Mouse (Mus musculus) thymus, adult 18-20 months (tissue): Measurements from ENCODE around the gene Rbpjl.
A peak's percentile ranks its signal among the peaks of the same experiment; 100 is the strongest.

ENCODE experiments used
- DNase-seq, 2 experiments: peaks; one replicate each; pipeline ENCODE4 v3.0.0; 2022; ENCODE audit warnings: mixed read lengths in 2 of 2

Gene Rbpjl

DNA sequence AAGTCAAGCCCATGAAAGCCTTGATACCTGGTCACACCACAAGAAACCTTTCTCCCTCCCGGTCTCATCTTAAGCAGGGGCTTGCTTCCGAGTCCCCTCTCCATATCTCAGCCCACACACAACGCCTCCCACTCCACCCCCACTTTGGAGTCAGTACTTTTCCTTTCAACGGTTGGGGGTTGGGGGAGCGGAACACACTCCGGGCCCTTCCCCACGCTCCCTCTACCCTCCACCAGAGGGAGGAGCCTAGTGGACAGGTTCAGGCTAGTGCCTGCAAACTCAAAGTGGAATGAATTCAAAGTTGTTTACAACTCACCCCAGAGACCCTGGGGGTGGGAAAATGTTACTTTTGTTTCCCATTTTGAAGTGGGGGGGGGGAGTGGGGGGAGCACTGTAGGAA is 27.8 kb downstream of the Rbpjl start:
- DNase-seq, result no peak

DNA sequence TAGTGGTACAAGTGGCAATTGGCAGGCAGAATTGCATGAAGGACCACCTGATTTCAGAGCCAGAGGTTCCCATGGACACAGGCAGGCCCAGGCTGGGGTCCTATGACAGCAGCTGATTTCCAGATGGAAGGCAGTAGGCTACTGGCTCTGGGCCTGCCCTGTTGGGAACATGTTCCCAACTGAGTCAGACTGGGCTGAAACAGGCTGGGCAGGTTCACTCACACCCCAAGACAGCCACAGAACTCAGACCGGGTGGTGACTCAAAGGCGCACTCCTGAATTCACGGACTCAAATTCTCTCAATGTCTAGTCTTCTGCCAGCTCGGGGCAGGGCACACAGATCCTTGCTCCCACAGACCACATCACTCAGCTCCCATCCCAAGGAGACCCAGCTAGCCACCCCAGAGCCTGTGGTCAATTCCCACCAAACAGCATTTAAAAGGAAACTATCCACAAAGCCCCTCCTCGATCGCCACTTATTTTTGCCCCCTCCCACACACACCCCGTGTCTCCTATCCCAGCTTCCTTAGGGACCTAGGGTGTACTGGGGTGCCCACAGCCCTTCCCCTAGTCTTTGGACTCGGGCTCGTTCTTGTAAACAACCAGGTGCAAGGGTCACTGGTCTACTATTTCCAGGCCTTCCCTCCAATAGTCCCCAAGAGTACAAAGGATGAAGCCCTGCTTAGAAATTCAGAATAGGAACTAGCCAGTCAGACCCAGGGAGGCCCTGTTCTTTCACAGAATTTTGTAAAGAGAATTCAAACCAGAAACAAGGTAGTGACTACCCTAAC is 28.9 kb downstream of the Rbpjl start:
- no peak for DNase-seq

DNA sequence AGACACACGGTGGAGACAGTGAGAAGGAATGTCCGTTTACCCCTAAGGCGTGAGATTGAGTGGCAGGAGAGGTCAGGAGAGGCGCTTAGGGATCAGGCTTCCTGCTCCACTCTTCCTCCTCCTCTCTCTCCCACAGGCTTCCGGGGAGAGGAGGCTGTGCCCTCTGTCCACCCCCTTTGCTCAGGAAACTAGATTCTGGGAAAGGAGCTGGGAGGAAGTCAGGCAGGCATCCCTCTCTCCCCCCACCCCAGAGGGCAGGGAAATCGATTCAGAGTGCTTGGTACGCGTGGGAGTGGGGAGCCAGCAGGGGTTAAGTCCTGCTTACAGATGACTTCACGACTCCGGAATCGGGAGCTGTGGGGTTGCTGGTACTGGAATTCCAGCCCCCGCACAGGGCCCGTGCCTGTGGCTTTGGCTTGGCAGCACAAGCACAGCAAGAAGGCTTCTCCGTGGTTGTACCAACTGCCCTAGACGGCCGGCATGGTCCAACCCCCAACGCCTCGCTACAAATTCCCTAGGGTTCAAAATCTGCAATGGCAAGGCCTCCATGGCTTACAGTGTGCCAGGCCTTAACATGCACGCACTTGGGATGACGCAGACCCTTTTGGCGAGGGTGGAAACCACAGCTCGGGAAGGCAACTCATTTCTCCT is 29.7 kb downstream of the Rbpjl start:
- DNase-seq, result no peak

DNA sequence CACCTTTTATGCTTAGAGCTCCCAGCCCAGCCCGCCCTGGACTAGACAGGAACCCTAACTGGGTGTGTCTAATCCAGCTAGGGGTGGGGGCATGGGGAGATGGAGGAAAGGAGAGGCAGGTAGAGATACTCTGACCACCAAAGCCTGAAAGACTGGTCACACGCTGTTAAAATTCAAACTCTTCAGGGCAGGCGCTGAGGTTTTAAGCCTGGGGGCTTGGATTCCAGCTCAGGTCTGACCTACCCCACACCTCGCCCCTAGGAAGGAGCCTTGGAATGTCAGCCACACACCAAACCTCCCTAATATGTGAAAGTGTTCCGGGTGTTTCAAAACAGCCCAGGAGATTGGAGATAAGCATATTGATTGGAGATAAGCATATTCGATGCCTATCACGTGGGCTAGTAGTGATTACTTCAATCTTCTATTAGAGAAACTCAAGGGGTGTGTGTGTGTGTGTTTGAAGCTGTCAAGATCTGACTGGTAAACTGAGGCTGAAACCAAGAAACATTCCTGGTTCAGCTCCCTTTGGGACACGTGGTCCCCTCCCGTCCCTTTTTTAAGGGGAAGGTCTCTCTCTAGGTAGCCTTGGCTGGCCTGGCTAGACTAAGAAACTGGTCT is 30.4 kb downstream of the Rbpjl start:
- DNase-seq, result no peak

DNA sequence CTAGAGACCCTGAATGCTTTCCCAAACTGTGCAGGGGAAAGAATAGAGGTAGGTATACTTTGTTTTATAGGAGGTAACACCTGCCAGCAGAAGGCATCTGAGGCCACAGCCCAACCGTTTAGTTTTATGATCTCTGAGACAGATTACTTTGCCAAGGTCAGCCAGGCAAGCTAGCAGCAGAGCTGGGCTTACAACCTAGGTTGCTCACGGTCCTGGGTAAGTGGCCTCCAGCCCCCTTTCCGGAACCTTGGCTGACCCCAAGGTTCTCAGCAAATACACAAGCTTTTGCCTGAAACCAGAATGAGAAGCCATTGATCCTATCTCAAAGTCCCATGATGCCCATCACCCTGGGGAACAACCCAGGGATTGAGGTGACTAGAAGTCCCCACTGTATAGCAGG is 31.7 kb downstream of the Rbpjl start:
- no peak for DNase-seq

DNA sequence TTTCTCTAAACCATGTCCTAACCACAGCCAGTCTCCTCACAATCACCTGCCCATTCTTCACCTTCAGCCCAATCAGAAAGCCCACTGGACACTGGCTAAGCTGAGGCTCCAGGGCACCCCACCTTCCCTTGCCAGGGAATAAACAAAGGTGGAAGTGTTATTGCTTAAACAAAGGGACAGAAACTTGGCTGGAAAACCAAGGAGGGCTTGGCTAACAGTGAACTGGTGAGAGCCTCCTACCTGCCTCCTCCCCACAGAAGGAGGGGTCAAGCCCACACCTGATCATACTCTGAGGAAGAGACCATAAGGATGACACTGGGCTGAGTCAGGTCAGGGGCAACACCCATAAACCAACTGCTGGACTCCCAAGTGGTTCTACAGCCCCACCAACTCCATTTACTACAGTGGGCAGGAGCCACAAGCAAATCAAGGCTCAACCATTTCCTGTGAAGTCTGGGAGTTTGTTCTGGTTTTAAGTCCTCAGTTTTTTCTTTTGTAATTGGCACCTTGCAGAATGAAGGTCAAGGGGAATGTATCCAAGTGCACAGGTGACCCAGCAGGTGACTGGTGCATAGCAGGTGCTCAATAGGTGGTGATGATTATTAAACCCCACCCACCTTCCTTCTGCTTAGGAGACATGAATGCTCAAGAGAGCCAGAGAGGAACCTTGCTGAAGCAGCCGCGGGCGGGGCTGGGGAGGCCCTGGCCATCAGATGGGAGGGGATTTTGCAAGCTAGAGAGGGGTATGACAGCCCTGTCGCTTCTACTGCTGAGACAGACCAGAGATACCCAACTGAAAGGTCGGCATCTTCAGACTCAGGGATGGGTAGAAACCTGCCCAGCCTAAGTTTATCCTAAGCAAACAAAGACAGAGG is 32.5 kb downstream of the Rbpjl start:
- no peak for DNase-seq

DNA sequence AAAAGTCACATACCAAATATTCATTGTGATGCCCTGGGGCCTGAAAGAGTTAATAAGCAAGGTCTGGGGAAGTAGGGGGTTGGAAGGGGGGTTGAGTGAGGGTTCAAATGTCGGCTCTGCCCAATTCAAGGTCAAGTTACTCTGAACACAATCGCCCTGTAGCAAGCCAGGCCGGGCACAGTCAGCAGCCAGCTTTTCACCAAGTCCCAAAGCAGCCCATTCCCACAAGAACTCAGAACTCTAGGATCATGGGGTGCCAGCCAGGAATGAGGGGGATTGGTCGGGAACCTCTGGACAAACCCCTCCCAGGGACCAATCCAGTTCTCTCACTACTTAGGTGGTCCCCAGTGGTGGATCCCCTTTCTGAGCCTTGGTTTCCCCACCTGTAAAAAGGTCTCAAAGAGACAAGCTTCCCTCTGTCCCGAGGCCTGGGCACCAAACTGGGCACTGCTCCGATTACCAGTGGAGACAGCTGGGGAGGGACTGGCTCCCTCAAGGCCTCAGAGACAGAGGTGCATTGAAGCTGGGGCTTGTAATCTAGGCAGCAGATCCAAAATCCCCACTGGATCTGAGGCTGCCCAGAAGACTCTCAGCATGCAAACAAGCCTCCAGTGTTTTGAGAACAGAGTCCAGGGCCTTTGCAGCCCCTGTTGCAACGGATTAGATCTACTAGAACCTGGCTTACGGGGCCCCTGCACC is 33.4 kb downstream of the Rbpjl start:
- no peak for DNase-seq

DNA sequence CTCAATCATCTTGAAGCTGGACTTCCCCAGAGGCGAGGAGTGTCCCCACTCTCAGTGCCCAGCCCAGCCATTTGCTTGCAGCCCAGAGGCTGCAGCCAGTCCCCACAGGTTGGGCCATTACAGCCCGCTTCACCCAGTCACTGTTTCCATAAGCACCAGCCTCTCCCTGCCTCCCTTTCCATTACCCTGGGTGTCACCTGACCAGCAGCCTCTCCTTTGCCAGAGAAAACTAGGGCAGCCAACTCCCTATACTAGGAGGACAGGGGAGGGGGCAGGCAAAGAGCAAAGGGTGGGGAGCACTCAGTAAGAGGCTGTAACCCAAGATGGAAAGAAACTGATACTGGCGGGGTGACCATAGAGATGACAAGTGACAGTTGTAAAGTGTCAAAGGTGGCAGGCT is 34.0 kb downstream of the Rbpjl start:
- no peak for DNase-seq

DNA sequence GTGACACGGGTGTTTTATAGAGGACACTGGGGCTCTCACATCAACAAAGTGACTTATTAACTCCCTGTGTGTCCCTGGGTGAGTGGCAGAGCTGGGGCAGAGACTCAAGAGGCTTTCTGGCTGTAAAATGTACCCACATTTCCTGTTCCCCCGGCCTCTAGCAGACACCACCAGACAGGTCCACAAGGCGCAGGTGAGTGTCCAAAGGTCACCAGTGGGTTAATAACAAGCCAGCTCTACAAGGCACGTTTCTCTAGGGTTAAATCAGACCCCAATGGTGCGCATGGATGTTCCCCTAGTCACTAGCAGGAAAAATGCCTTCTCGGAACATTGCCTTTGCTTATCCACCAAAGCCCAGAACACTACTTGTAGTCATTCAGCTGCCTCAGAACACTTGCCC is 34.8 kb downstream of the Rbpjl start:
- no peak for DNase-seq

DNA sequence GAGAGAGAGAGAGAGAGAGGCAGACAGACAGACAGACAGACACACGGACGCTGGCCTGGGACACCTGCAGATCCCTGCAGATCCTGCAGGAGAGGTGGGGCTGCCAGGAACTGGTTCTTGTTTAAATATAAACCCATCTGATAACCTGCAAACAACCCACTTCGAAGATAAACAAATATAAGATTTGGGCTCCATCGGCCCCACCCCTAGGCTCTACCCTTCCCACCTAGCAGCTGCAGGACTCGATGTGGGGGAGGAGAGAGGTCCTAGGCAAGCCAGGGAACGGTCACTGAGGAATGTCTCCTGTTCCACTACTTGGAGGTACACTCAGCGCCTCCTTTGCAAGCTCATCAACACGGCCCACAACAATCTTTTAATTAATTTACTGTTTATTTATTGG is 35.3 kb downstream of the Rbpjl start:
- DNase-seq, result no peak

DNA sequence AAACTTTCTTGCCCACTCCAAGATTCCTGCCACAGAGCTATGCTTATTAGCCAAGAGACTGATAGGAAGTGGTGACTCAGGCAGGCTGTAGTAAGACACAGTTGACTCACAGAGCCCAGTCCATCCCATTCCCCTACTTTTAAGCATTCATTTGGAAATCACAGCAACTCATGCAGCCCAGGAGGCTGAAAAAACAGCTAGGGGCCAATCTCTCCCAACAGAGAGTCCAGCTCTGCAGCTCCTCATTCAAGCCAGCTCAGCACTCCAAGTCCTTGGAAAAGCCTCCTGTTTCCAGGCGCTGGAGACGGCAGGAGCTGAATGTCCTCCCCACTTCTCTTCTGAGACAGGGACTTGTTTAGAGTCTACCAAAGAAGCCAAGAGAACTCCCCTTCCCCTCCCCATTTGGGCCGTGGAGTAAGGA is 36.1 kb downstream of the Rbpjl start:
- DNase-seq, result no peak

DNA sequence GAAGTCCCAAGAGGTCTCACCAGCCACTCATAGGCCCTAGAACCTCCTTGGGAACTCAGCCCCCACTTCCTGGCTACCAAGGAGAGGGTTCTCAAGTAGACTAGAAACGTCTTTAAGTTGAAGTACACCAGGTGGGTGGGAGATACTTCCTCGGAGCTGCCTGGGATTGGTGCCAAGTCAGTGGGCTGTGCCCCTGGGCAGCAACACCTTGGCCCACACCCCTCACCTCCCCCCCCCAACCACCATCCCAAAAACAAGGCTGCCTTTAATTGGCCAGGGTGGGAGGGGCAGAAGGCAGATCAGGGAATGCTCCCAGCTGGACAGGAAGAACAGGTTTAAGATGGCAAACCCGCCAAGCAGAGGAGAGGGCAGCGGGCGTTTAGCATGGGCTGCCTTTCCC is 37.4 kb downstream of the Rbpjl start:
- DNase-seq, result no peak

DNA sequence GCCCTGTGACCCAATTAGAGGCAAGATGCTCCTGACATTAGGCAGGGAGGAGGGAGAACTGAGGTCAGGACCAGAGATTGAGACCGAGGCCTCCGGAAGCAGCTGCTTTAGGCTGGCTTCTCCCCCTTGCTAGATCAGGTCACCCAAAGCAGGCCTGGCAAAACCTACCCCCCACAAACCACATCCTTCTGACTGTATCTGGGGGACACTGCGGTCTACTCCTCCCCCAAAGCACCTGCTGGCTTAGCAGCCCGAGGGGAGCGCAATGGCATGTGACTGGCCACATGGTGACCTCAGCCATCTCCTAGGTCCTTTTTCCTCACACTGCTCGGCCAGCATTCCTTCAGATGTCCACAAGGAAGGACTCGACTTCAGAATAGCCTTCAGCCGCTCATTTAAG is 38.2 kb downstream of the Rbpjl start:
- peak; percentile 55 to 72 for DNase-seq

DNA sequence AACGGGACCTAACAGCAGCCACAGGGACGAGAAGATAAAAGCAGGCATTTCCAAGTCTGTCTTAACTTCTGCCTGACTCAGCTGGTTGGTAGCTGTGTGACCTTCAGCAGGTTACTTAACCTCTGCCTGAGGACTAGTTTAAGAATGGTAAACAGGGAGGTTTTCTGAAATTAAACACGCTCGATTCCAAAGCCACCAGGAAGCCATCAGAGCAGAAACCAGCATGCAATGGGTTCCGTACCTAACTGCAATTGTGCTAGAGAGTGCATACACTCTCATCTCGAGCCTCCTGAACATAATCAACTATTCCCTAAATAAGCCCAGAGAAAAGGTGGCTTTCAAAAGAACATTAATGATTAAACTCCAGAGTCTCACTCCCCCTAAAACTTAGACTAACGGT is 38.8 kb downstream of the Rbpjl start:
- DNase-seq, result no peak

DNA sequence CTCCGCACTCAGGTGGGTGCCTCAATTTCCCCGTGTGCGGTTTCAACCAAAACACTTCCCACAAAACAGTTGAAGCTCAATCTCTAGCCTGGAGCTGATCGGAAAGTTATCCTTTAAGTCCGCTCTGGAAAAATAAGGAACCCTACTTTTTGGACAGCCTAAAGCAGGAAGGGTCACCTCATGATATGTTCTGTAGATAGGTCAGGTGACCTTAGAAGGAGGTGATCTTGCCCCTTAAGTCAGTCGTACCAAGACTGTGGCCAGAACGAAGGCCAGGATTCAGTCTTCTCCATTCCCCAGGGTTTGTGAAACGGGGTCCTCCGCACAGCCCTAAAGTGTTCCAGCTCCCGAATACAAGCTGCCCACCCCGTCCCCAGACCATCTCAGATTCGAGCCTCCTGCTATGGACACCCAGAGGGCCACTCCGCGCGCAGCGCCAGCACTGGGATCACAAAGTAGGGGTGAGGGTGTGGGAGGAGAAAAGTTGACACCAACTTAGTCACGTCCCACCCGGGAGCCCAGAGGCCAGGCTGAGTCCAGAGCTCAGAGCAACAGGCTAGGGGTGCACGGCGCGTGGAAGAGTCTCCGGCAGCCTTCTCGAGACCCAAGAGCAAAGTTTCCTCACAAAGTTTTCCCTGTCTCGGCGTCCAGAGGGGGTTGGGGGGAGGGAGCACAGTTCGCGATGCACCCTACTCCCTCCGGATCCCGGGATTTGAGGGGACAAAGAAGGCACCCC is 39.5 kb downstream of the Rbpjl start:
- DNase-seq, result no peak

DNA sequence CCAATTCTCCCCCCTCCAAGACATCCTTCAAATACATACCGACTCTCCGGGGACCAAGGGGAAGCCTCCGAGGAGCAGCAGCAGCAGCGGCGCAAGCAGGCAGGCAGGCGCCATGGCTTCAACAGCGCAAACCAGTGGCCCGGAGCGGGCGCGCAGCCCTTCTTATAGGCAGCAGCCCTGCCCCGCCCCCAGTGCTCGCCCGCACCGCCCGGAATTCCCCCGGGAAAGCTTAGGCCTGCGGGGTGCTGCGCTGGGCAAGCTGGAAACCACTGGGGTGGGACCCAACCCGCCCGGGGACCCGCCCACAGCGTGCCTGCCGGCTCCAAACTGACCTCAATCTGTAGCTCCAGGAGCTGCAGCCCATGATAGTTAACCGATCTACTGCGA is 40.1 kb downstream of the Rbpjl start:
- peak; percentile 57 to 62 for DNase-seq

DNA sequence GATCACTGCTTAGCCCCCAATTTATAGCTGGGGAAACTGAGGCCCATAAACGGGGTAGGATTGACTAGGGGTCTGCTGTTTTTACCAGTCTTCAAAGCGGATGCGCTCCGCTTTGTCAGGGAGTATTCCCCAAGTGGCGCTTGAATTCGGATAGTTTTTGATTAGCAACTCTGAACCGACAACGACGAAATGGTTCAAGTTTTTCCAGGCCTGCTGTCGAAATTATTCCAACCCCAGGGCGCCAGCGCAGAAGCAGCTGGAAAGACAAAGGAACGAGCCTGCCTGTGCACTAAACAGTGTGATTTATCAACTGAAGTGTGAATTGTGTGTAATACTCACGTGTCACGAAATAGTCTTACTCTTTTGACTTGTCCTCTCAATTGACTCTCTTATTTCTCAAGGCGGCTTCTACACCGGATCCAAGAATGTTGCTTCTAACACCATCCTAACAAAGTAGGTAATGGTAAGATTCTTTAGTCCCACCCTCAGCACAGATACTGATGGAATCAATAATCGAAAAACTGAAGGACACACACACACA is 40.6 kb downstream of the Rbpjl start, which contains the start of gene Sdc4:
Gene Sdc4, minus strand, starts transcription at position 428 of the 541 bp plus-strand sequence.
- DNase-seq, result no peak

DNA sequence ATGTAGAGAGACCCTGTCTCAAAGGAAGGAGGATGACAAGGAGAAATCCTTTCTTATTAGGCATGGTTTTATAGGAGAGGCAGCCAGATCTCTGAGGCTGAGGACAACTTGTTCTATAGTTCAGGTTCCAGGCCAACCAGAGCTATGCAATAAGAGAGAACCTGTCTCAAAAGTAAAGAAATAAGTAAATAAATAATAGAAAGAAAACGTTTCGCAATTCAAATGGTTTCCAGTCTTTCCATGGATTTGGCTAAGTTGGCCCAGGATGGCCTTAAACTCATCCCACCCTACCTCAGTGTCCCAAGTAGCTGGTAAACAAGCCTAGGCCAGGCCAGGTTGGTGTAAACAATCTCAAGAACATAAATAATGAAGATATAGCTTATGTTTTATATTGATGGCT is 41.8 kb downstream of the Rbpjl start:
- DNase-seq, result no peak

DNA sequence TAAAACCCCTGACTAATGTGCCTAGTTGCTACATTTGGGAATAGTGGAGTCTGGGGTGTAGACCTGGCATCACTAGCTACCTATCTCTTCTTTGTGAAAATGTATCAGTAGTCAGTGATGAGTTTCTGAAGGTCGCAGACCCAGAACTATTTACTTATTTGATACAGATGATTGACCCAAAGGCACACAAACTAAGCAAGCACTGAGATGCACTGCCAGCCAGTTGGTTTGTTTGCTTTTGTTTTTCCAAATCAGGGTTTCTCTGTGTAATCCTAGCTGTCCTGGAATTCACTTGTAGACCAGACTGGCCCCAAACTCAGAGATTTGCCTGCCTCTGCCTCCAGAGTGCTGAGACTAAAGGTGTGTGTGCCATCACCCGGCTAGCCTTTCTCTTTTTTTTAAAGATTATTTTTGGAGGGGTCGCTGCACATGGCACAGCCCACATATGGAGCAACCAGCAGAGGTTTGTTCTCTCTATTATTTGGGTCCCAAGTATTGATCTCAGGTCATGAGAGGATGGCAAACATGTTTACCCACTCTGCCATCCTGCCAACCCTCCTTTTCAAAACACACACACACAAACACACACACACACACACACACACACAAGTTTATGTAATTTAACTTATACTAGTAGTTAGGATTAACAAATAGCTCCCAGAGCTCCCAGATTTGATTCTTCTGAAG is 42.6 kb downstream of the Rbpjl start:
- DNase-seq, result no peak

DNA sequence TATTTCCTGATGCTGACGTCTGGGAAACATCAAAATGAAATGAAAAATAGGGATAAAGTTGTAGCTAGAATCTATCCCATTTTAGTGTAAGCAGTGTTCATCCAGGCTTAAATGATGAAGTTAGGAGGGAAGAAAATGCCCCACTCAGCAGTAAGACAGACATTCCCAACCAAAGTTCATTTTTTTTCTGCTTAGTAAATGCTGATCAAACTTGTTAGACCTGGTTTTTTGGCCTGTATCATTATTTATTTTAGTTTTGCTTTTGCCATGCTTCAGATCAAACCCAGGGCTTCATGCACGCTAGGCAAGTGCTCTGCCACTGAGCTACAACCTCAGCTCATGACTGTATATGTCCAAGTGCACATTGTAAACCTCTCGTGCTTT is 43.1 kb downstream of the Rbpjl start:
- no peak for DNase-seq

DNA sequence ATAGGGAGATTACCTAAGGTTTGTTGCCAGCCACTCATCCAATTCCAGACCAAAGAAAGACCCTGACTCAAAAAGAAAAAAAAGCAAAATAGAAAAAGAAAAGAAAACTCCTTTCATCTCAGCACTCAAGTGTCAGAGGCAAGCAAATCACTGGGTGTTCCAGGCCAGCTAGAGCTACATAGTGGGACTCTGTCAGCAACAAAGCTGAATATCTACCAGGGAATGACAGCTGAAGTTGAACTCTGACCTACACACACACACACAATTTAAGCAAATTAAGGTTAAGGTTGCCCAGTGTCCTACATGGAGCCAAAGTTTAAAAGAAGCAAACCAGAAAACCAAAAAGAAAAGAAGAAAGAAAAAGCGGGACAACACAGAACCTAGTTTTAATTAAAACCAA is 45.2 kb downstream of the Rbpjl start:
- DNase-seq, result no peak
